Mouse (Mus musculus) testis, adult 2 months (tissue): ENCODE measurements at regions not wholly inside any gene's neighbourhood (a gene's known extent, or its start where the extent isn't known, plus 50 kb on each side); places are given as distances from the start of the nearest gene placed in this dataset.

Experiments used
- CTCF ChIP-seq: fragments of 200-500 bp; IDR thresholded peaks from 2 replicates; pipeline ENCODE4 v1.5.1; 2012; ENCODE audit warnings: low read depth, mild to moderate bottlenecking, inconsistent platforms, low read length, moderate library complexity; ENCODE audit not compliant: control insufficient read depth, insufficient read depth, insufficient replicate concordance
- POLR2A ChIP-seq: fragments of 200-500 bp; IDR thresholded peaks from 2 replicates; pipeline ENCODE4 v1.6.1; 2012; ENCODE audit warnings: low read depth, mild to moderate bottlenecking, inconsistent platforms, low read length, moderate library complexity; ENCODE audit not compliant: control insufficient read depth

- no peak for TF ChIP-seq CTCF
- TF ChIP-seq POLR2A = no peak
These were observed 141.3 kb downstream of the Efnb2 start for GRCm38 (mm10) chr8:8519772-8520191.
